In the genomic region with DNA sequence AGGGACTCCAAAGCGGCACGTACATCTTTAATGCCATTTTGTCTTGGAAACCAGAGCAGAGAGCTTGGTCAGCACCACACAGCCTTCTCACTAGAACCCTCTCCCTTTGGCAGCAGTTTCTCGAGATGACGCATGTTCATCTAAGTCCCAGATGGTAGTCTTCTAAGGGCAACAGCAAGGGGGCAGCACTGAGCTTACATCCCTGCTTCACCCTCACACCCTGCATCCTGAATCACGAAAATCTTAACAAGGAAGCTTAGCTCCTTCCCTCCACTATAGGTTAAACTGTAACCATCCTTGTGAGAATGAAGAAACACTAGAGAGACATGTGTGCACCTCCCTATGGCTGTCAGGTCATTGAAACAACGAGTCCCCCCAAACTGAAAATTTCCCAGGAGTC, we compare ENCODE assay signal across 8 mouse cellular contexts.
DNase-seq lines count a peak whose midpoint lies in the region; ATAC-seq lines count a peak whose summit lies in the region.

No protein-coding gene starts in this region.

- no peaks in the 10 kb centered on the region for H3K9me3 ChIP-seq in midbrain, embryonic 11.5 days (ENCODE audit: control insufficient read depth, low read length)
- H3K9me3 ChIP-seq in midbrain, embryonic 15.5 days, result no peaks in the 10 kb centered on the region

- no peak overlapping the region for H3K27ac ChIP-seq in midbrain, embryonic 11.5 days (ENCODE audit: low read depth, low read length)
- H3K27ac ChIP-seq in midbrain, embryonic 15.5 days, result no peak overlapping the region

- no peak overlapping the region for H3K4me2 ChIP-seq in midbrain, embryonic 11.5 days
- H3K4me2 ChIP-seq in midbrain, embryonic 15.5 days, result no peak overlapping the region

- DNase-seq in midbrain, embryonic 11.5 days (ENCODE audit: low spot score, missing footprints), result peak; percentile 89
- peak; percentile 19 to 22 for DNase-seq in adrenal gland, adult 18-20 months (ENCODE audit: low spot score in 2 of 2)
- DNase-seq in cerebellum, postnatal 25 days, result peak; percentile 66 to 77
- DNase-seq in heart, postnatal 4 days, result peak; percentile 46
- DNase-seq in left cerebral cortex, postnatal 25 days (ENCODE audit: low spot score in 2 of 2), result peak; percentile 24 to 74
- DNase-seq in right cerebral cortex, postnatal 25 days, result peak; percentile 35
- no peak for DNase-seq in gastrocnemius, postnatal 25 days

- no peaks in the 10 kb centered on the region for H3K4me1 ChIP-seq in midbrain, embryonic 11.5 days (ENCODE audit: control insufficient read depth, insufficient read depth, low read length)
- H3K4me1 ChIP-seq in midbrain, embryonic 15.5 days, result peaks cover 9% of the 10 kb centered on the region; the same call in 1 of the 2 replicates

- no peaks in the 10 kb centered on the region for H3K36me3 ChIP-seq in midbrain, embryonic 11.5 days (ENCODE audit: control insufficient read depth, insufficient read depth, low read length)
- no peaks in the 10 kb centered on the region for H3K36me3 ChIP-seq in midbrain, embryonic 15.5 days (replicated peaks)

- no peak overlapping the region for H3K4me3 ChIP-seq in midbrain, embryonic 11.5 days (ENCODE audit: low read depth, low read length)
- no peak overlapping the region for H3K4me3 ChIP-seq in midbrain, embryonic 15.5 days

- no peak for ATAC-seq in midbrain, embryonic 11.5 days (ENCODE audit: low FRiP score)
- ATAC-seq in midbrain, embryonic 15.5 days (replicated peaks), result no peak

- intact Hi-C loops in left cerebral cortex, postnatal 25 days (cut with DNase I), result loop anchor here (10.0 kb wide), 2 partner anchors 183 to 493 kb away; no protein-coding TSS in a partner anchor

- no peaks in the 10 kb centered on the region for H3K27me3 ChIP-seq in midbrain, embryonic 11.5 days (ENCODE audit: control insufficient read depth, insufficient read depth, low read length)
- no peaks in the 10 kb centered on the region for H3K27me3 ChIP-seq in midbrain, embryonic 15.5 days (replicated peaks)

- 34% methylated on average over 6 of the region's 6 CpGs for WGBS in midbrain, embryonic 11.5 days
- WGBS in midbrain, embryonic 15.5 days, result 34% methylated on average over 6 of the region's 6 CpGs

- no peak overlapping the region for H3K9ac ChIP-seq in midbrain, embryonic 11.5 days (ENCODE audit: low read length)
- H3K9ac ChIP-seq in midbrain, embryonic 15.5 days, result no peak overlapping the region
